Mouse (Mus musculus): ENCODE measurements around the gene Capn15. TPM values are rescaled to one million over a fixed set of nuclear protein-coding genes. Genes with fewer than 3 reads are reported as not detected.

Capn15 gene
- polyA plus RNA-seq, 1 experiment from 2014 or later = 13.9 TPM

DNA sequence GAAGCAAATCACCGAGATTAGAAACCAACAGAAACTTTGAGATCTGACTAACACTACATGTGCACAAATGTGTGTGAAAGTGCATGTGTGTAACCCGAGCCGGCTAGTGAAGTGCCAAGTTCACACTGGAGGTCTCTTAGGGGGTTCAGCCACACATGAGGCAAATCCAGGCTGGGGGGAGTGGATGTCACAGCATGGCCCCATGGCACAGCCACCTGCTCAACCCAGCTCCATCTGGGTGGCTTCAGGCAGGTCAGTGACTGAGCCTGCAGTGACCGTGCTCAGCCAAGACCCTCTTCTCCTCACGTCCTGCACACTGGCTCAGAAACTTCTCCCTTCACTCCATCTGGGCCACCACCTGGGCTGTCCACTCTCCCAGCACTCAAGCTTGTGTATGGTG lies 35.6 kb downstream of the Capn15 start:
- H3K27ac ChIP-seq (ENCODE audit: low read length) = no peak overlapping the region
- no peak overlapping the region for H3K4me3 ChIP-seq (ENCODE audit: low read depth, low read length)
- ATAC-seq (no peak), DNase-seq (ENCODE audit: low spot score) (no peak)
- 62% methylated on average over 5 of the region's 5 CpGs for WGBS
- H3K9me3 ChIP-seq (ENCODE audit: low read length) = no peaks in the 10 kb centered on the region
- H3K4me2 ChIP-seq (replicated peaks; ENCODE audit: low read depth, low read length) = no peak overlapping the region
- peaks cover 14% of the 10 kb centered on the region; the same call in 1 of the 2 replicates for H3K27me3 ChIP-seq (replicated peaks; ENCODE audit: insufficient read depth, low read length)
- peaks cover 2% of the 10 kb centered on the region; the same call in 1 of the 2 replicates for H3K4me1 ChIP-seq (ENCODE audit: insufficient read depth, low read depth, low read length)
- H3K9ac ChIP-seq (replicated peaks; ENCODE audit: low read depth) = no peak overlapping the region
- TF ChIP-seq EP300 (IDR thresholded peaks at IDR 0.05) (no peak), CTCF (IDR thresholded peaks at IDR 0.05) (no peak)
- H3K36me3 ChIP-seq (ENCODE audit: insufficient read depth, low read length) = no peaks in the 10 kb centered on the region

DNA sequence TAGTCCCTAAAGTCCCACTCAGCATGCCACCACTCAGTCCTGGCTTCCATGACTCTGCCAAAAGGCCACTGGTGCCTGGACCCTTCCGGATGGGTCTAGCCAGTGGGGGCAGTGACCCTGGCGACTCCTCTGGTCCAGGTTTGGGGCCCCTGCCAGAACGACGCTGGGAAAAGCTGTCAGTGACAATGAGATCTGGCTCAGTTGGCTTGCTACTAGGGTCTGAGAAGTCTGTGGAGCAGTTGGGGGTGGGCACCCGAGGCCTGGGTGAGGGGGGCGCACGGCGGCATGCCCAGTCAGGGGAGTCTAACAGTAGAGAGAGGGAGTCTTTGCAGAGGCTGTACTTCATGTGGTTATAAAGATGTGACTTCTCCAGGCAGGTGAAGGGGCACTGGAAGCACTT lies 37.5 kb downstream of the Capn15 start:
- H3K27me3 ChIP-seq (replicated peaks; ENCODE audit: insufficient read depth, low read length) = peaks cover 14% of the 10 kb centered on the region; the same call in 1 of the 2 replicates
- no peak for ATAC-seq
- WGBS = 71% methylated on average over 8 of the region's 8 CpGs
- no peaks in the 10 kb centered on the region for H3K9me3 ChIP-seq (ENCODE audit: low read length)
- no peak overlapping the region for H3K4me2 ChIP-seq (replicated peaks; ENCODE audit: low read depth, low read length)
- H3K4me3 ChIP-seq (ENCODE audit: low read depth, low read length) = no peak overlapping the region
- H3K36me3 ChIP-seq (ENCODE audit: insufficient read depth, low read length) = no peaks in the 10 kb centered on the region
- H3K4me1 ChIP-seq (ENCODE audit: insufficient read depth, low read depth, low read length) = peaks cover 2% of the 10 kb centered on the region; the same call in 1 of the 2 replicates
- no peak overlapping the region for H3K27ac ChIP-seq (ENCODE audit: low read length)
- no peak for TF ChIP-seq EP300 (IDR thresholded peaks at IDR 0.05)
- no peak for TF ChIP-seq CTCF (IDR thresholded peaks at IDR 0.05)
- H3K9ac ChIP-seq (replicated peaks; ENCODE audit: low read depth) = no peak overlapping the region
- DNase-seq (ENCODE audit: low spot score) = no peak

DNA sequence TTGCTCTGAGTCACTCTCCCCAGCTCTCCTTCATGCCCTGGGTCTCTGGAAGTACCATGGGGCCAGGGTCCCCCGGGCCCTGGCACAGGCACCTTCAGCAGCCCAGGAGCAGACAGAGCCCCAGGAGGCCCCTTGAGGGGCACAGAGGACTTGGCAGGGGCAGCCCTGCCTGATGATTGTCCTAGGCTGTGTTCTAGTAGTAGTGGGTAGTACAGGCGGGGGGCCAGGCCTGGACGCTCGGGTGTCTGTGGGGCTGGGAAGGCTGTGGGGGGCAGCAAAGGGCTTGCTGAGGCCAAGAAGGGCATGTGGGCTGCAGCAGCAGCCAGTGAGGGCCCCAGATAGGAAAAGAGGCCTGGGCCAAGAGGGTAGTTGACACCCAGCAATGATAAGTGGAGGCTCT lies 38.0 kb downstream of the Capn15 start:
- TF ChIP-seq CTCF (IDR thresholded peaks at IDR 0.05) (no peak), EP300 (IDR thresholded peaks at IDR 0.05) (no peak)
- DNase-seq (ENCODE audit: low spot score) (no peak), ATAC-seq (no peak)
- Histone ChIP-seq H3K9me3 (ENCODE audit: low read length) (no peaks in the 10 kb centered on the region), H3K36me3 (ENCODE audit: insufficient read depth, low read length) (no peaks in the 10 kb centered on the region), H3K27me3 (replicated peaks; ENCODE audit: insufficient read depth, low read length) (peaks cover 11% of the 10 kb centered on the region; the same call in 1 of the 2 replicates), H3K4me3 (ENCODE audit: low read depth, low read length) (no peak overlapping the region), H3K4me2 (replicated peaks; ENCODE audit: low read depth, low read length) (no peak overlapping the region), H3K9ac (replicated peaks; ENCODE audit: low read depth) (no peak overlapping the region), H3K27ac (ENCODE audit: low read length) (no peak overlapping the region), H3K4me1 (ENCODE audit: insufficient read depth, low read depth, low read length) (peaks cover 2% of the 10 kb centered on the region; the same call in 1 of the 2 replicates)
- WGBS = 79% methylated on average over 4 of the region's 4 CpGs

DNA sequence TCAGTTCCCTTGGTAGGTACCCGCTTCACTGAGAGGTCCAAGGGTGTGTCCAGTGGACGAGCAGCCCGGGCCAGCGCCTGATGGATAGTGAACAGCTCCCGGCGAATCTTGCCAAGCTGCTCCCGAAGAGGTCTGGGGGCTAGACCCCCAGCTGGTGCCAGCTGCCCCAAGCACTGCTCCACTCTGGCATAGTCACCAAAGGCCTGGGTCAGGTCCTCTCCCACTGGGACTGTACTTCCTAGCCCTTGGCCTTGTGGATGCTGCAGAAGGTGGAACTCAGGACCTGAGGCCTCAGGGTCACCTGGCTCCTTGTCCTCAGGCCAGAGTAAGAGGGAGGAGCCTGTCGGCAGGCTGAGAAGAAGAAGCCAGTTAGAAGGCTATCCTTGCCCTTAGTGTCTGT lies 38.7 kb downstream of the Capn15 start:
- no peak for ATAC-seq
- Histone ChIP-seq H3K36me3 (ENCODE audit: insufficient read depth, low read length) (no peaks in the 10 kb centered on the region), H3K9me3 (ENCODE audit: low read length) (no peaks in the 10 kb centered on the region), H3K4me3 (ENCODE audit: low read depth, low read length) (no peak overlapping the region), H3K9ac (replicated peaks; ENCODE audit: low read depth) (no peak overlapping the region), H3K27ac (ENCODE audit: low read length) (no peak overlapping the region), H3K27me3 (replicated peaks; ENCODE audit: insufficient read depth, low read length) (peaks cover 4% of the 10 kb centered on the region; the same call in 1 of the 2 replicates), H3K4me1 (ENCODE audit: insufficient read depth, low read depth, low read length) (peaks cover 2% of the 10 kb centered on the region; the same call in 1 of the 2 replicates), H3K4me2 (replicated peaks; ENCODE audit: low read depth, low read length) (no peak overlapping the region)
- 71% methylated on average over 8 of the region's 8 CpGs for WGBS
- TF ChIP-seq CTCF (IDR thresholded peaks at IDR 0.05) = no peak
- TF ChIP-seq EP300 (IDR thresholded peaks at IDR 0.05) = no peak
- DNase-seq (ENCODE audit: low spot score) = no peak

DNA sequence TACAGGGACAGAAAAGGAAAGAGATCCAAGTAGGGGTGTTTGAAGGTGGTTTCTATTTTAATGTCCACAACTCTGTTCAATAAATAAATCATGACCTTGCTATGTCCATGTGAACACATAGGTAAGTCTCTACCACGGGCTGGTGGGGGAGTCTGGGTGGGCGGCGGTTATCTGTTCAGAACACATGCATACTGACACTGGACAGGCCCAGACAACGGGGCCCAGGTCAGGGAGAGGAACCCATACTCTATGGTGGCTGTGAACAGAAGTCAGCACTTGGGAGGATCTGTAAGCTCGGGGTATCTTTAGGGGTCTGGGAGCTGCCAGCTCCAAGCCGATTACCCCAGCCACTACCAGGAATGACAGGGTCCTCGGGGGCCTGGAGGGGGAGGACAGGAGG lies 39.2 kb downstream of the Capn15 start:
- WGBS = 73% methylated on average over 7 of the region's 7 CpGs
- no peak for ATAC-seq
- DNase-seq (ENCODE audit: low spot score) = no peak
- TF ChIP-seq CTCF (IDR thresholded peaks at IDR 0.05) = no peak
- no peak for TF ChIP-seq EP300 (IDR thresholded peaks at IDR 0.05)
- no peaks in the 10 kb centered on the region for H3K36me3 ChIP-seq (ENCODE audit: insufficient read depth, low read length)
- no peak overlapping the region for H3K9ac ChIP-seq (replicated peaks; ENCODE audit: low read depth)
- no peaks in the 10 kb centered on the region for H3K9me3 ChIP-seq (ENCODE audit: low read length)
- H3K27me3 ChIP-seq (replicated peaks; ENCODE audit: insufficient read depth, low read length) = 0 out of 2 replicates have a peak, but pooled peaks cover 4% of the 10 kb centered on the region
- peaks cover 1% of the 10 kb centered on the region; the same call in 1 of the 2 replicates for H3K4me1 ChIP-seq (ENCODE audit: insufficient read depth, low read depth, low read length)
- H3K27ac ChIP-seq (ENCODE audit: low read length) = no peak overlapping the region
- H3K4me2 ChIP-seq (replicated peaks; ENCODE audit: low read depth, low read length) = no peak overlapping the region
- no peak overlapping the region for H3K4me3 ChIP-seq (ENCODE audit: low read depth, low read length)

- H3K4me3 ChIP-seq (ENCODE audit: low read depth, low read length) = no peak overlapping the region
- 73% methylated on average over 9 of the region's 9 CpGs for WGBS
- no peak for ATAC-seq
Observed at GRCm38 (mm10) chr17:25945517-25946155, 40.0 kb downstream of the Capn15 start.

More at GRCm38 (mm10) chr17:25945517-25946155, 40.0 kb downstream of the Capn15 start:
- Histone ChIP-seq H3K27me3 (replicated peaks; ENCODE audit: insufficient read depth, low read length) (0 out of 2 replicates have a peak, but pooled peaks cover 2% of the 10 kb centered on the region), H3K27ac (ENCODE audit: low read length) (no peak overlapping the region), H3K4me1 (ENCODE audit: insufficient read depth, low read depth, low read length) (peaks cover 6% of the 10 kb centered on the region; the same call in 1 of the 2 replicates), H3K9me3 (ENCODE audit: low read length) (no peaks in the 10 kb centered on the region), H3K36me3 (ENCODE audit: insufficient read depth, low read length) (no peaks in the 10 kb centered on the region), H3K9ac (replicated peaks; ENCODE audit: low read depth) (no peak overlapping the region), H3K4me2 (replicated peaks; ENCODE audit: low read depth, low read length) (no peak overlapping the region)
- no peak for DNase-seq (ENCODE audit: low spot score)
- no peak for TF ChIP-seq CTCF (IDR thresholded peaks at IDR 0.05)
- TF ChIP-seq EP300 (IDR thresholded peaks at IDR 0.05) = no peak

Measured in lung, postnatal 0 days (tissue).